Mouse (Mus musculus): ENCODE measurements at regions not wholly inside any gene's neighbourhood (a gene's known extent, or its start where the extent isn't known, plus 50 kb on each side); places are given as distances from the start of the nearest gene placed in this dataset.

DNA sequence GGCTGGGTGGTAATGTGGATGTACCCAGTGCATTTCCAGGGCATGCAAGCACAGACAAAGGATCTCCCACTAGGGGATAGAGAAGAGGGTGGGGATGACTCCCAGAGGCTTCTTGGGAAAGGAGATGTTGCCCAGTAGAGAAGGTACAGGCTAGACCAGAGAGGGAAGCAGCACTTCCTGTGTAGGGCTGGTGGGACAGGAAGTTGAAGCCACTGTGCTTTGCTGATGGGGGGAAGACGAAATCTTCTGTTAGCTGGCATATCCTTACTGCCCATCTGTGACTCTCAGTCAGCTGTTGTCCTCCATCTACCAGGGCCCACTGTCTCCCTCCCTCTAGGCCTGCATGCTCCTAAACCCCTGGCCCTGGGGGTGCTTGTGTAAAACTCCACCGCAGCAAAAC is 180.2 kb downstream of the Wdr11 start:
- no peak for DNase-seq (ENCODE audit: extremely low spot score)

DNA sequence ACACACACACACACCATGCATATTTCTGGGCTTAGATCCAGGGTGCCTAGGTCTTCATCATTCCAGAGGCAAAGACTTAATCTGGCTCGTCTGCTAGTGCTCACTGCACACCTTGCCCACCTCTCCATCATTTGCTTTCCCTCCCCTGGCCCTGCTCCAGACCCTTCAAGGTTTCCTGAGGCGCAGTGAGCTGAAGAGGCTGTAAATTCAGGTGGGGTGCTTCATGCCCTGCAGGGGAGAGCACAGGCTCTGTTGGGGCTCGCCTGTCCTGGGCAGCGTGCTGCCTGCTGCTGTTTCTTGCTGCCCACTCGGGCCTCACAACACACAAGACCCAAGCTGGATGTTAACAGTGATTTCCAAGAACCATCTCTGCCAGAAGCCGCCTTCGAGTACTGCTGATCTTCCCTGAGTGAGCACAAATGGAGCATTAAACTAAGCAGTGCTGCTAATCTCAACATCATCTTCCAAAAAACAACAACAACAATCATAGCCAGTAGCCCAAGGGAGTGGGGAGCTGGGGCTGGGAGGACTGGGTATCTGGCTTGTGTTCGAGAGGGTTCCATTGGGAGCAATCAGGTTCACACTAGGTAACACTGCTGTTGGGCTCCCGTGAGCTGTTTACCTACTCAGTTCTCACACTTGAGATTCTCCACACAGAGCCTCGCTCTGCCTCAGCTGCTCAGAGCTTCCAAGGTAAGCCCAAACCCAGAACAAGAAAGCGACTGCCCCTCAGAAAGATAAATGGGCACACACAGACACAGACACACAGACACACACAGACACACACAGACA is 181.1 kb downstream of the Wdr11 start:
- DNase-seq (ENCODE audit: extremely low spot score): no peak

GRCm38 (mm10) chr7:129774261-129774861 is 182.7 kb downstream of the Wdr11 start:
- DNase-seq (ENCODE audit: extremely low spot score): peak; percentile 48

GRCm38 (mm10) chr7:129775189-129775588 is 183.5 kb downstream of the Wdr11 start:
- DNase-seq (ENCODE audit: extremely low spot score): no peak

- DNase-seq (ENCODE audit: extremely low spot score): no peak
These were observed 187.3 kb downstream of the Wdr11 start for GRCm38 (mm10) chr7:129778842-129779421.

GRCm38 (mm10) chr7:129779939-129780338 is 188.3 kb downstream of the Wdr11 start:
- no peak for DNase-seq (ENCODE audit: extremely low spot score)

- DNase-seq (ENCODE audit: extremely low spot score): no peak
These were observed 190.1 kb downstream of the Wdr11 start for GRCm38 (mm10) chr7:129781756-129782155.

- no peak for DNase-seq (ENCODE audit: extremely low spot score)
These were observed 193.3 kb downstream of the Wdr11 start for GRCm38 (mm10) chr7:129784966-129785365.

DNA sequence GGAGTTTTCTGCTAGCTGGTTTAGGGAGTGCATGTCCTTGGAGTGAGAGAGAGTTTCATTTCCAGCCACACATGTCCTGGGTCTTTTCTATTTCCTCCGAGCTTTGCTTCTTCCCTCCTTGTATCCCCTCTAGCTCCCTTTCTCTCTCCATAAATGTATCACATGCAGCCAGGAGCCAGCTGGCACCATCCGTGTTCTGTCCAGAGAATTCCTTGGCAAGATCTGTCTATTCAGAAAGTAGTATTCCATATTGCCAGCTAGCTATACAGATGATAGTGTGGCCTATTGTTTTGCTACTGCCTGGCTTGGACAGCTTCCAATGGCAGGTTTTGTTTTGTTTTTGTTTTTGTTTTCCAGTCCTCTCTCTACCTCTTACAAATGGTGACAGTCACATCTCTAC is 195.3 kb downstream of the Wdr11 start:
- DNase-seq (ENCODE audit: extremely low spot score): no peak

- no peak for DNase-seq (ENCODE audit: extremely low spot score)
These were observed 196.1 kb downstream of the Wdr11 start for GRCm38 (mm10) chr7:129787736-129788135.

GRCm38 (mm10) chr7:129789461-129789860 is 197.8 kb downstream of the Wdr11 start:
- no peak for DNase-seq (ENCODE audit: extremely low spot score)

DNA sequence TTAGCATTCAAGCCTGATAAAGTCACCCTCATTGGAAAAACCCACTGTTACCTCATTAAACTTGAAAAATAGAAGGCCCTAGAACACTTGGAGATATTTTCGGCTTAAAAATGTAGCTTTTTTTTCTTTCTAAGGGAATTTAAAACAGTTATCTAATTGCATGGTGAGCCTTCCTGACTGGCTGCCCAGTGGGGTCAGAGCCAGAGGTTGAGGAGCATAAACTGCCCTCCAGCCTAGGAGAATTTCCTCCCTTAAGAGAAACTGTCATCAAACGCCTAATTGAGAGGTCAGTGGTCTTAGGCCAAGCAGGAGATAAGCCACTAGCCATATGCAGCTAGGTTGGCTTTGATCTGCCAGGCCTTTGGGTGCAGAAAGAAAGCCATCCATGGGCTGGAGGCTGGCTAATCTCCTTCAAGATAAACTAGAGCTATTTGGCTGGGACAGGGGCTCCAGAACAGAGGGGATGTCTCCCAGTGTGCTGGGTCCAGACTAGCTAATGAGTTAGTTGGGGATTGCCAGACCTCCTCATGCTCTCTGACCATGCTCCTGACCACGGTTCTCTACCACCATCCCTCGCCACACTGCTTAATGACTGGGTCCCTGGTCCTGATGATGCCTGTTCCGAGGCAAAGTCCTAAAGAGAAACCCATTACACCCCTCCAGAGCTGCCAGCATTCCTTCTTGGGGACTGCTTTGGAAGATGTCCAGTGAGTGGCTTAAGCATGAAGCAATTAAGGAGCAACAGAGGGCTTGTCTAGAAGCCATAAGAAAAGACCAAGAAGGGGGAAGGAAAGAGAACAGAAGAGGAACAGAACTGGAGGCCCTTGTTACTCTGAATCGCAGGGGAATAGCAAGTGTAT is 199.2 kb downstream of the Wdr11 start:
- DNase-seq (ENCODE audit: extremely low spot score): no peak

DNA sequence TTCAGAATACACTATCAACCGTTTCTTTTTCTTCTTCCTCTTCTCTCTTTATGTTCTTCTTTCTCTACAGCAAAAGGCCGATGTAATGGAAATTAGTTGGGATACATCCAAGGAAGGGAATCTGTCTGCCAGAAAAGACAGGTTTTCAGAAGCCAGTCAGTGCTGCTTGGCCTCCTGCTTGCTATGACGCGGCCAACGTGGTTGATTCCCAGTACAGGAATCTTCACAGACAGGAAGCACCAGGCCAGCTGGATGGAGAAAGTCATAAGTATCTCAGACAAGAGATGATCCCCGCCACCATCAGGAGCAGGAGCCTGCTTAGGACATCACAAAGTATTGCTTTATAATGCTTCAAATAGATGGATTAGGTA is 199.8 kb downstream of the Wdr11 start:
- no peak for DNase-seq (ENCODE audit: extremely low spot score)

GRCm38 (mm10) chr7:129793733-129794132 is 202.1 kb downstream of the Wdr11 start:
- no peak for DNase-seq (ENCODE audit: extremely low spot score)

- no peak for DNase-seq (ENCODE audit: extremely low spot score)
These were observed 202.6 kb downstream of the Wdr11 start for GRCm38 (mm10) chr7:129794276-129794675.

GRCm38 (mm10) chr7:129798525-129798924 is 206.9 kb downstream of the Wdr11 start:
- DNase-seq (ENCODE audit: extremely low spot score): no peak

DNA sequence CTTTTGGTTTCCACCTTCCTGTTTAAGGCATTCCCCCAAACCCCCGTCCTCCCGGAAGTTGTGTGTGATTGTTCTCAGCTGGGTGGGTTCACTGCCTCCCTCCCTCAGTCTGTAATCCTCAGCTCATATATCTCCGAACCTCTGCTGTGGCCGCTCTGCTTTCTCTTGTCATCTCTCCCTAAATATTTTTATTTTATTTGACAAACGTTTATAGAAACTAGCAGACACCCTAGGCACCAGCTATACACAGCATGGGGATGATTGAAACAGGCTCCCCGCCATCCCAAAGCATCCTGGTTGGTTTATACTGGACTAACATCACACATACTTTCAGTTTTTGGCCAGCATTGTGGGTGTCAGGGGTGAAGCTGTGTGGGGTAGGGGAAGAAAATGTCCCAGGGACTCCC is 208.8 kb downstream of the Wdr11 start:
- DNase-seq (ENCODE audit: extremely low spot score): no peak

DNA sequence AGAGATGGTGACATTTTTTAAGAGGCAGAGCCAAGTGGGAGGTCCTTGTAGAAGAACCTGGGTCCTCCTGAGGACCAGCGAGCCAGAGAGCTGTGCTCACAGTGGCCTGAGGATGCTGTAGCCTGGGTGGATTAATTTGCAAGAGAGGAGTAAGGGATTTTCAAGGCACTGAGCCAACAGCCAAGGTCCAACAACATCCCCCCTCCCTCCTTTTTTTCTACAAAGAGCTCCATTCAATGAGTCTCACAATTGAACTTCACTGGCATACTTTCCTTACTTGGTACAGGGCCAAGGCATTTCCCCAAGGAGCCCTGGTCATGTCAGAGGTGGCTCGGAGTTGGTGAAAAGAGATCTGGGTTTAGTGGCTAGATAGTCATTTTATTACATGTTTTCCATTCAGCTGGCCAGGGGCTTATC is 209.8 kb downstream of the Wdr11 start:
- no peak for DNase-seq (ENCODE audit: extremely low spot score)

DNA sequence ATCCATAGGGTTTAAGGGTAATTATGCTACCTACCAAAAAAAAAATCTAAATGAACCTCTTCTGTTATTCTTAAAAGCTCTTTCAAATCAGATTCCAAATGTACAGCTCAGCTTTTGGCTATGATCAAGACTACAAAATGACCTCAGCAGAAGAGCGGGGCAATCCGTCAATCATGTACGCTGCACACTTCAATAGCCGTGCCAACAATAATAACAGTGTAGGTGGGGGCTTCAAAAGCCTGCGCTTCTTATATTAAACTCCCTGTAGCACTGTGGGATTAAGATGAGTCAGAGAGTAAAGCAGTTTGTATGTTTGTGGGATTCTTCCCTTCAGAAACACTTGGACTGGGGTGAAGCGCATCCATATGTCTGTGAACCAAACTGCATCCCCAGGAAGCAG is 210.5 kb downstream of the Wdr11 start:
- no peak for DNase-seq (ENCODE audit: extremely low spot score)

- DNase-seq (ENCODE audit: extremely low spot score): no peak
These were observed 213.7 kb downstream of the Wdr11 start for GRCm38 (mm10) chr7:129805340-129805739.

DNA sequence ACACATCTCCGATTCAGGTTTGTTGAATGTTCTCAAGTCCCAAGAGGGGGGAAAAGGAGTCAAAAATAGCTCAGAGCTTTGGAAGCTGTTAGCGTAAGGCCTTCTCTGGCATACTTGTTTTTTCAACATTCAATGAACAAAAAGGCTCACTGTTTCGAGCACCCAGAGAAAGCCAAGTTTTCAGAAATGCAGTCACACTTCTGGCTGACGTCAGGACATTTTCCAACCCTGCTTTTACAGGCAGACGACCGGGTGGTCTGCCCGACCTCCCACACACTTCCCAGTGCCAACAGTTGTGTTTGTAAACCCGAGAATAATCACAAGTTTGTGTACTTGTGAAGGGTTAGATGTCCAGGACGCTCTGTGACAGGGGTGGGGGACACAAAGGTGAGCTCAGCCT is 218.5 kb downstream of the Wdr11 start:
- DNase-seq (ENCODE audit: extremely low spot score): no peak

- no peak for DNase-seq (ENCODE audit: extremely low spot score)
These were observed 218.9 kb downstream of the Wdr11 start for GRCm38 (mm10) chr7:129810565-129810964.
